Mouse (Mus musculus) natural killer cell, adult 2 months (primary cell): Measurements from ENCODE around the gene Eif2ak3.

Experiments used
- DNase-seq, 2 experiments: peaks; one replicate each; pipeline ENCODE4 v3.0.0; 2022; ENCODE audit warnings: low spot score in 2 of 2

Gene Eif2ak3

DNA sequence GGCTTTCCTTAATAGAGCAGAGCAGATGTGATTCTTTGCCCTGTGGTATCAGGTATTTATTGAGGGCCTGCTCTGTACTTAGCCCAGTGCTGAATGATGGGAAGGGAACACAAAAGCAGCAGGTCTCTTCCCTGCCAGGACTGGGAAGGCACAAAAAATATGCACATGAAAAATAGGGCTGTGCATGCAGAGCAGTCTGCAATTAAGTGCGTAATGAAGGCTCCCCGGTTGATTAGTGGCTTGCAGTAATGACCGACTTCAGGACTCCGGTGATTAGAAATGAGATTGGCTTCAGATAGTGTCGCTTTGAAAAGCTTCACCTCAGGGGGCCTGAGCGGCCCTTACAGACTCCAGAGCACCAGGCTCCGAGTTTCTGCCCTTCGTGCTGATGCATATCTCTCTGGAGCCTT lies 55.3 kb downstream of the Eif2ak3 start:
- no peak for DNase-seq

DNA sequence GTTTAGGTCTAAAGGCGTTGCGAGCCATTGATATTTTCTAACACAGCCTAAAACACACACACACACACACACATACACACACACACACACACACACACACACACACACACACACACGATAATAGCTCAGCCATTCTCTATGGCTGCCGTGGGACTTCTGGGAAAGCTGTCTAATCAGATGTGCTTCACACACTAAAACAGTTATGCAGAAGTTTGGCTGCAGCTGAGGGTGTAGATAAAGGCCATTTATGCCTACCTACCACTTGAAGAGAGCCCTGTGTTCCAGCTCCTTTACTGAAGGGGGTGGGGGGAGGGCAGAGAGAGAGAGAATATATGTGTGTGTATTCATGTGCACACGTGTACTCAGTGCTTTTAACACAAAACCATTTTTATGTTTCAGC lies 59.4 kb downstream of the Eif2ak3 start:
- no peak for DNase-seq

DNA sequence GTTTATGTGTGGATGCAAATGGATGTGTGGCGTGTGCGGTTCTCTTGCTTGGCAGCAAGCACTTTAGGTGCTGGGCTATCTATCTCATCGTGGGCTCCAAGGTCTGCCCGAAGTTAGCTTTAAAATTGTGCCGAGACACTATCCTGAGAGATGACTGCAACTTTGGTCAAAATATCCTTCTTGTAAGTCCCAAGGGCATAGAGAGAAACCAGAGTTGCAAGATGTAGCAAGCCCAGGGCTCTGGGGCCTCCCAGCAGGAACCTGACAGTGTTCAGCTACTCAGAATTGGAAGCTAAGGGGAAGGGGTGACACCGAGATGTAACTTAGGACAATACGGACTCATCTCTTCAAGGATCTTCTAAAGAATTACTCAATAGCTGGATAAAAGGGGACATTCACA lies 65.3 kb downstream of the Eif2ak3 start:
- no peak for DNase-seq

DNA sequence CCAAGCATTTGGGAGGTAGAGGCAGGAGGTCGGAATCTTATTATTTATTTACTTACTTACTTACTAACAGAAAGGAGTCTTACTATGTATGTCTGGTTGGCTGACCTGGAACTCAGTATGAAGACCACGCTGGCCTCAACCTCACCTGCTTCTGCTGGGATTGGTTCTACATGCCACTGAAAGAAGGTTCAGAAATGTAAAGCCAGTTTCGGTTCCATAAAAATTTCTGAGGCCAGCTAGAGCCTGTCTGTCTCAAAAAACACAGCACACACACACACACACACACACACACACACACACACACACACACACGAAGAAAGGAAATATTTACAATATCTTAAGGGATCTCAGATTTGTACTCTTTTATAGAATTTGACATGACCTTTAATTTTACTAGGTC lies 66.0 kb downstream of the Eif2ak3 start:
- no peak for DNase-seq

DNA sequence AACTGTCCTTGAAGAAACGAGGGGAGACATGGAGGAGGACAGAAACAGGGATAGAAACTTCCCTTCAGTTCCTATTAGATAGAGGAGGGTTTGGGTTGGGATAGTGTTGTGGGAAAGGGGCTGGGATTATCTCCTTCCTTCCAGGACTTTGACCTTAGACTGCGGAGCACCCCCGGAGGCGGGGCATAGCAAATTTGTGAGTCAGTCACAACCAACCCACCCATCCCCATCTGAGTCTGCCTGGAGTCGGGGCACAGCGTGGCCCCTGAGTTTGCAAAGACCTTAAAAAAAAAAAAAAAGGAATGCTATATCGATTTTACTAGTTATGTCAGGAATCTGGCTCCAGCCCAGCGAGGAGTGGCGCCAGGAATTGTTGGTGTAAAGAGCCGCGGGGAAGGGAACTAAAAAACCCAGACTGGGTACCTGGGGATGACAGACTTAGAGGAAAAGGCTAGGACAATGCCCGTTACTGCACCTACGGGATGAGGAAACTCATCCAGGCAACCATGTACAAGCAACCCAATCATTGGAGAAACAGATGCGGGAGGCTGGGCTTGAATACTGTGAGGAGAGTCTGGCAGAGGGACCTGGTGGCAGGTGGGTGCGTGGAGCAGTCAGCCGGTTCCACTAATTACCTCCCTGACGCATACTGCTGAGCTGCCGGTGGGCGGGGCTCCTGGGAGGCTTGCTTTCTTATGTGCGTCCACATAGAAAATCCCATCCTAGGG lies 67.5 kb downstream of the Eif2ak3 start:
- DNase-seq = no peak

DNA sequence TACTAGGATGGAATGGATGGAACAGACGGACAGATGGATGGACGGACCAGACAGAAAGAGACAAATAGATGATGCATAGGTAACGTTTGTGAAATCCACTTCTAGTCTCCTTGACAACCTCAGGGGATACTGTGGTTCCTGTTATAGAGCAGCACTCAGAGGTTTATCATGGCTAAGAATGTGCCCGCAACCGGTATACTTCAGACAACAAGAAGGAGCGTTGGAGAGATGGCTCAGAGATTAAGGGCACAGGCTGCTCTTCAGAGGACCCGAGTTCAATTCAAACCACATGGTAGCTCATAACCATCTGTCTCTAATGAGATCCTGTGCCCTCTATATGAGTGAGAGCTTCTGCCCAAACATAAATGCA lies 68.1 kb downstream of the Eif2ak3 start:
- no peak for DNase-seq

DNA sequence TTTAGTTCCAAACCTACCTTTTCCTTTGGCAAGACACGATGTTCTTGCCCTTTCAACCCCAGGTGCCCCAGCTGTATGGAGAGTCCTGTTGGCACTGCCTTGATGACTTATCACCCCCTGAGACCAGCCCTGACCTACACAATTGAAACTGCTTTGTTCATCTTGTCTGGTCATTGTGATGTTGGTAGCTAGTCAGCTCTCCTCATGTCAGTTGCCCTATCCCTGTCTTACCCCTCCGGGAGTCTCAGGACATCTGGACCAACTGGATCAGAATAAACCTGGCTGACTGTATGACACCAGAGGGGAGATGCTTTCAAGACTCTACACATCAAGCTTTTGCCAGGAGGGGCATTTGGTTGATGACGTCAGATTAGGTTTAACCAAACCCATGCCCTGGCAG lies 74.5 kb downstream of the Eif2ak3 start, which contains the start of gene Tex37:
Tex37 (minus strand) TSS at position 101 of the 400 bp plus-strand sequence.
- DNase-seq = no peak

DNA sequence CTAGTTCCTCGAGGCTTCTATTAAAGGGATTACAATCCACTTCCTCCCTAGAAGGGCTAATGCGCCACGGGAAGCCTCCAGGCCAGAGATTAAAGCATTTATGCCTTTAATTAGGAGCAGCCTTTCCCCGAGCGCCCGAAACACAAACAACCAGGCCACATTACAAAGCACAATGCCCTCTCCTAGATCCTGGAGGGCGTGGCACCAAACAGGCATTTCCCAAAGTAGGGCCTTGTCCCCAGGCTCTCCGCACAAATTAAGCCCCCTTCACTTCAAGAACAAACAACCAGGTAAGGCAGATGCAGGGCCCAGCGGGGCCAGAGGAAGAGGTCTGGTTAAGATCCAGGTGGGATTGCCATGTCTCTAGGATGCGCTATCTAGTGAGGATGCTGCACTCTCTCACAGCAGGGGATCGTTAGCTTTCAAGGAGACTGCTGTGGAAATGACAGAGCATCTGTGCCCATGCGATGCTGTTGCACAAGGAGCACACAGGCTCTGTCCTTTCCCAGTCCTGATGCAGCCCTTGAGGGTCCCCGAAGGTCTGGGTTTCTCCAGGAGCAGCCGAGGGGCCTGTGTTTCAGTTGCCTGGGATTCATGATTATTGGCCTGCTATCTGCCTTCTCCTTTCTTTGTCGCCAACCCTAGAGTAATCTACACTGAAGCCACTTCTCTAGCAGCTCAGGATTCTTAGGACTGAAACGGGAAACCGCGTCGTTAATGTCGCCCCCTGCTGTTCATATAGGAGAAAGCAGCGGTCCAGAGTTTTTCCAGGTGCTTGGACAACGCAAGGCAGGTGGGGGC lies 77.2 kb downstream of the Eif2ak3 start:
- DNase-seq = peak in 1 of 2 experiments; percentile 9

DNA sequence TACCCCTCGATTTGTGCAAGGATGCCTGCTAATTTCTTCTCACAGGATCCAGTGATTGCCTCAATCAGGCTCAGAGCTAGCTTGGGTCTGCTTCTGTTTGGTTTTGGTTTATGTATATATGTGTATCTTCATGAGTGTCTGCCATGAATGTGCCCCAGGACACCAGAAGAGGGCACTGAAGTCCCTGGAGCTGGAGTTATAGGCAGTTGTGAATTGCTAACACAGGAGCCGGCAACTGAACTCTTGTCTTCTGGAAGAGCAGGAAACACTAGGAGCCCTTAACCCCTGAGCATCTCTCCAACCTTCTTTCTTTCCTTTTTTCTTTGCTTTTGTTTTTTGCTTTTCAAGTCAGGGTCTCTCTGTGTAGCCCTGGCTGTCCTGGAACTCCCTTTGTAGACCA lies 87.5 kb downstream of the Eif2ak3 start:
- DNase-seq = no peak

DNA sequence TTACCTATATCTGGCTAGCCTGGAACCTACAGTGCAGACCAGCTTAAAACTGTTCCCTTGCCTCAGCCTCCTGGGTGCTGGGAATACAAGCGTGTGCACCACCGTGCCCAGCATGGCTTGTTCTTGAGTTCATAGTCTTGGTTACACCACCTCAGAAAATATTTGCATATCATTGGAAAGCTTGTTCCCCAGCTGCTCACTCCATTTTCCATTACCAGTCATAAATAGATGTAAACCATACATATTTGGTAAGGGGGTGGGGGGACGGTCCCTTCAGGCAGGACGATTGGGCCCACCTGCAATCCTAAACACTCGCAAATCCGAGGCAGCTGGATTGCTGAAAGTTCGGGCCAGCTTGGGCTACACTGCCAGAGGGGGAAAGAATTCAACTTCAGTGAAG lies 109.0 kb downstream of the Eif2ak3 start:
- no peak for DNase-seq

DNA sequence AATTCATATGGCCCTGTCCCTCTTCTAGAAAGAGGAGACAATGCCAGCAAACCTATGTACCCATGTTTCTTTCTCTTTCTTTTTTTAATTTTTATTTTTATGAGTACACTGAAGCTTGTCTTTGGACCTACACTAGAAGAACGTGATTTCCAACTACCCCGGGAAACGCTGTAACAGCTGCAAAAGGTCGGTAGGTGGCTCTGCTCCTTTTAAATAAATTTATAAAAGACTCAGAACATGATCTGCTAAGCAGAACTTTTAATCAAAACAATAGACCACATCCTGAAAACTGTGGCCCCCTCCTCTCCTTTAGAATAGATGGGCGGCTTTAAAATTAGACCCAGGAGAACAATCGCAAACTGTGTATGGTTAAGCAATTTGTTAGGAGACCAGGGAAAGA lies 109.7 kb downstream of the Eif2ak3 start:
- DNase-seq = no peak
